Mouse (Mus musculus) bone marrow, adult 2 months (tissue): ENCODE measurements at regions not wholly inside any gene's neighbourhood (a gene's known extent, or its start where the extent isn't known, plus 50 kb on each side); places are given as distances from the start of the nearest gene placed in this dataset.
A peak's percentile ranks its signal among the peaks of the same experiment; 100 is the strongest.

ENCODE experiments used
- H3K27ac ChIP-seq: fragments of 200-500 bp; 2 replicates; pipeline ENCODE4 v1.5.1; 2012; ENCODE audit warnings: low read depth, mild to moderate bottlenecking, control low read depth, inconsistent platforms, low read length; ENCODE audit not compliant: control insufficient read depth, poor library complexity, insufficient read depth
- H3K4me1 ChIP-seq: fragments of 200-500 bp; 2 replicates; pipeline ENCODE4 v1.6.1; 2011; ENCODE audit warnings: low read length; ENCODE audit not compliant: control insufficient read depth, insufficient read depth
- H3K4me3 ChIP-seq: fragments of 200-500 bp; replicated peaks from 2 replicates; pipeline ENCODE3; 2011; ENCODE audit warnings: mild to moderate bottlenecking, low read depth, low read length, control low read depth; ENCODE audit not compliant: control insufficient read depth
- CTCF ChIP-seq: fragments of 200-500 bp; IDR thresholded peaks from 2 replicates; pipeline ENCODE4 v1.5.1; 2011; ENCODE audit warnings: low read length, control low read depth; ENCODE audit not compliant: control insufficient read depth, insufficient read depth
- POLR2A ChIP-seq: fragments of 200-500 bp; IDR thresholded peaks from 2 replicates; pipeline ENCODE4 v1.6.1; 2011; ENCODE audit warnings: low read depth, mild to moderate bottlenecking, control low read depth, low read length, borderline replicate concordance; ENCODE audit not compliant: control insufficient read depth
- WGBS: fragments of 180-500 bp; shearing (Covaris S2); methylation state at CpG from one replicate; pipeline ENCODE4 v1.1.7; 2018; 5-methylcytosine and 5-hydroxymethylcytosine counted together

GRCm38 (mm10) chr13:107838126-107838715, 206.0 kb upstream of the Smim15 start:
- TF ChIP-seq CTCF (no peak), POLR2A (no peak)
- peak overlapping the region; percentile 46; the same call in 1 of the 2 replicates for H3K27ac ChIP-seq
- H3K4me1 ChIP-seq = peaks cover 5% of the 10 kb centered on the region
- H3K4me3 ChIP-seq = no peak overlapping the region
- 15% methylated on average over 9 of the region's 9 CpGs for WGBS

- Histone ChIP-seq H3K4me3 (no peak overlapping the region), H3K4me1 (peaks cover 7% of the 10 kb centered on the region), H3K27ac (peak overlapping the region; percentile 41; the same call in 1 of the 2 replicates)
- 16% methylated on average over 5 of the region's 5 CpGs for WGBS
- no peak for TF ChIP-seq POLR2A
- TF ChIP-seq CTCF = no peak
Observed at GRCm38 (mm10) chr13:107837206-107837952, 206.9 kb upstream of the Smim15 start.

DNA sequence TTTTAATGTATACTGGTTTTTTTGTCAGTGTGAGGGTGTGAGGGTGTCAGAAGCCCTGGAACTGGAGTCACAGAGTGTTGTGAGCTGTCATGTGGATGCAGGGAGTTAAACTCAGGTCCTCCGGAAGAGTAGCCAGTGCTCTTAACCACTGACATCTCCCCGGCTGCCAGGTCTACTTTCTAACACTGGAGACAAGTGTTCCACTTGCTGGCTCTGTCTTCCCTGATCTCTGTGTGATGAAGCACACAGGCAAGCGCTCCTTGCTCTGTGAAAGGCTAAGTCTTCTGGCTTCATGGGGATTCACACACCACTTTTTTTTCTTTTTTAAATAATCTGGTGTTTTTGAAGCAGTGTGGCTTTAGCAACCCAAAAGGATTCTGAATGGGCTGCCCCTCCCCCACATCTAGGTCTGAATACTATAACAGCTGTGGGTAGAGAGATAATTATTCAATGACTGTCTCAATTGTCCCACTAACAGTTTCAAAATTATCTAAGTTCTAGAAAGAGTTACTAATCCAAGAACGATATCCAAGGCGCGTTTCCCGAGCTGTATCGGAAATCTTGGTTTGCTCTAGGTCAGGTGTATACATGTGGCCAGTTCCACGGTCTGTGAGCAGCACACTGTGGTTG, 208.4 kb upstream of the Smim15 start:
- no peak overlapping the region for H3K4me3 ChIP-seq
- peaks cover 9% of the 10 kb centered on the region for H3K4me1 ChIP-seq
- TF ChIP-seq POLR2A (no peak), CTCF (no peak)
- no peak overlapping the region for H3K27ac ChIP-seq
- 73% methylated on average over 9 of the region's 9 CpGs for WGBS

DNA sequence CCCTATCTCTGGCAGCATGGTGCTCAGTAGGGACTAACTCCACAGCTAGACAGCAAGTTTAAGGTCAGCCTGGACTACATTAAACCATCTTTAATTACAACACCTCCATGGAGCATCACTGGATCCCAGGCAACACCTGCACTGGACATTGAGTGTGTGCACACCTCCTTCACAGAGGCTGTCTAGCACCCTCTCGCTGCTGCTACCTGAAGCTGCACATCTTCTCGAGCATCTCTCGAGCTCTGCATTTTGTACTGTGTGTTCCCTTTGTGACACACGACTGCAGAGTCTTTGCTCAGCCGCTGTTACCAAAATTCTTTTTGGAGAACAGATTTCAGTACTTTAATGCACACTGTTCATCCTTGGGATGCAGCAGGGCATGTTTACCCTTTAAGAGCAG, 212.2 kb upstream of the Smim15 start:
- TF ChIP-seq POLR2A (no peak), CTCF (no peak)
- H3K27ac ChIP-seq = no peak overlapping the region
- WGBS = 81% methylated on average over 5 of the region's 5 CpGs
- H3K4me3 ChIP-seq = no peak overlapping the region
- peaks cover 4% of the 10 kb centered on the region; the same call in 1 of the 2 replicates for H3K4me1 ChIP-seq

DNA sequence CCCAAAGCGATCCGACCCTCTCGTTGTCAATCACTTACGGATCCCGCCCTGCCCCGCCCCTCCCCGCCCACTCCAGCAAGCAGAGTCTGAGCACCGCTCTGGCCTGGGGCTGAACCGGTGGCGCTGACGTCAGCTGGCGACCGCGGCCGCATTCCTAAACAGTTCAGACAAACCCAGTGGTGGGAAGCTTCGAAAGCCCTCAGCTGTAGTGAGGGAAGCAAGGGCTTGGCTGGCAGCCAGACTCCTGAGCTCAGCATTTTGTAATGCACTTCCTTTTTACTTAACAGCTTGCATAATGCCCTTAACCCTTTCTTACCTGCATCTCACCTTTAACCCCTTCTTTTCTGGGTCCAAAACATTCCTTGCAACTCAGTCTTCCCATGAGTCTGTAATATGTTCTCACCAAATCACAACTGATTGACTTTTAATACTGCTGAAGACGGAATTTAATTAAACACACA, 213.0 kb upstream of the Smim15 start:
- Histone ChIP-seq H3K4me1 (peaks cover 4% of the 10 kb centered on the region), H3K4me3 (no peak overlapping the region), H3K27ac (no peak overlapping the region)
- TF ChIP-seq CTCF (no peak), POLR2A (no peak)
- under 1% methylated on average over 17 of the region's 17 CpGs for WGBS

- Histone ChIP-seq H3K4me3 (no peak overlapping the region), H3K27ac (no peak overlapping the region), H3K4me1 (peaks cover 4% of the 10 kb centered on the region)
- TF ChIP-seq POLR2A (no peak), CTCF (no peak)
- WGBS = 11% methylated on average over 2 of the region's 2 CpGs
Observed at GRCm38 (mm10) chr13:107830281-107830680, 214.0 kb upstream of the Smim15 start.

GRCm38 (mm10) chr13:107829861-107830260, 214.4 kb upstream of the Smim15 start:
- Histone ChIP-seq H3K27ac (no peak overlapping the region), H3K4me1 (peaks cover 4% of the 10 kb centered on the region), H3K4me3 (no peak overlapping the region)
- TF ChIP-seq POLR2A (no peak), CTCF (no peak)
- WGBS = 79% methylated on average over 4 of the region's 4 CpGs

DNA sequence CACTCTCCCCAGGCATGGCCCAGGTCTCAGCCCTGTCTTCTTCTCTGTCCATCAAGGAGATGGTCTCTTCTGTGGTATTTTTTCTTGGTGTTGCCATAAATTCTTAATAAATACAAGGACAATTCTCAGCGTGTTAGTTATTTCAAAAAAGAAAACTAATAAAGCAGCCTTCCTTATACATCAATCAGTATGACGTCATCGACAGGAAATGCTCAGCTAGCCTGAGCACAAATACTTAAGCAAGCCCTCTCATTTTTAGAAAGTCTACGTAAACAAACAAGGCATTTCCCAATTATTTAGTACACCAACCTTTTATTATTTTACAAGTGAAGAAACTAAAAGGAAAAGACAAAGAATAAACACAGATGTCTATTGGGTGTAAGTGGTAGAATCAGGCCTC, 218.6 kb upstream of the Smim15 start:
- TF ChIP-seq CTCF = no peak
- no peak for TF ChIP-seq POLR2A
- 66% methylated on average over 4 of the region's 4 CpGs for WGBS
- Histone ChIP-seq H3K4me1 (no peaks in the 10 kb centered on the region; the same call in none of the 2 replicates), H3K27ac (no peak overlapping the region), H3K4me3 (no peak overlapping the region)
